Comparison of ENCODE assay signal across 12 mouse cellular contexts in the genomic region with DNA sequence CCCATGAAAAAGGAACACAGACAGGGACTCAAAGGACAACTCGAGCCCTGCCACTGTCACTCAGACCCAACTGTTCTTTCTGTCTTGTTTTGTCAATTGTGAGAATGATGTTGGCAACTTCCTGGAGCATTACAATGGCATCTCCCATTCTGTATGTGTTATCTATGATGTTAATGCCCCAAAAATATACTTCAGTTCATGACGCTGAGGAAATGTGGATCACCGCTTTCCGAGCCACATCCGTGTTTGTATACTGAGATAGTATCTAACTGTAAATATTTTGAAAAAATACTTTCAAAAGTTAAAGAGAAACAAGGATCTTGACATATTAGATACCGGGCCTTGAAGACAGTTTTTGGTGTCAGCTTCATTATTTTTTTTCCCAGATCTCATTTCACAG. TPM values are rescaled to one million over a fixed set of nuclear protein-coding genes. Genes with fewer than 3 reads are reported as not detected.
A peak's percentile ranks its signal among the peaks of the same experiment; 100 is the strongest.
DNase-seq lines count a peak whose midpoint lies in the region; ATAC-seq and TF ChIP-seq lines count a peak whose summit lies in the region.
"Had no signal": no experiment of that assay in that cellular context is flagged by ENCODE, and none has a peak within 500 bp of the region (broad histone marks: within the 10 kb centered on the region; RNA-seq: fewer than 3 reads in every experiment).

No protein-coding gene starts in this region.

- WGBS in forebrain, embryonic 10.5 days: 93% methylated on average over 6 of the region's 6 CpGs
- WGBS in forebrain, embryonic 16.5 days: 87% methylated on average over 6 of the region's 6 CpGs
- 65% methylated on average over 6 of the region's 6 CpGs for WGBS in kidney, embryonic 16.5 days
- WGBS in limb, embryonic 14.5 days: 96% methylated on average over 6 of the region's 6 CpGs

- no peak overlapping the region for H3K27ac ChIP-seq in forebrain, embryonic 10.5 days
- H3K27ac ChIP-seq in forebrain, embryonic 16.5 days (ENCODE audit: low read length): no peak overlapping the region
- H3K27ac ChIP-seq in kidney, embryonic 16.5 days (ENCODE audit: low read length): no peak overlapping the region
- H3K27ac ChIP-seq in MEL (ENCODE audit: control insufficient read depth, low read depth, low read length): peak overlapping the region; percentile 52
- H3K27ac ChIP-seq in limb, embryonic 14.5 days (replicated peaks; ENCODE audit: low read depth, low read length): no peak overlapping the region
- H3K27ac ChIP-seq: left cerebral cortex, adult 2 months had no signal

- no peak for TF ChIP-seq EP300 in MEL (IDR thresholded peaks at IDR 0.05; ENCODE audit: low read depth in 1 of 2, low read length in 2 of 2)

- peaks cover 42% of the 10 kb centered on the region for H3K4me1 ChIP-seq in forebrain, embryonic 10.5 days
- peaks cover 21% of the 10 kb centered on the region for H3K4me1 ChIP-seq in forebrain, embryonic 16.5 days (replicated peaks; ENCODE audit: control insufficient read depth, insufficient read depth, low read length)
- peaks cover 36% of the 10 kb centered on the region for H3K4me1 ChIP-seq in kidney, embryonic 16.5 days (ENCODE audit: insufficient read depth, low read length)
- H3K4me1 ChIP-seq in MEL (ENCODE audit: control insufficient read depth in 1 of 2, insufficient read depth in 2 of 2, low read length in 2 of 2): peaks cover 2 to 12% of the 10 kb centered on the region in 2 experiments; a peak in 3 of 4 replicates
- H3K4me1 ChIP-seq in limb, embryonic 14.5 days (ENCODE audit: control insufficient read depth, insufficient read depth, low read length): peaks cover 15% of the 10 kb centered on the region

- H3K4me2 ChIP-seq in forebrain, embryonic 16.5 days (ENCODE audit: low read length): no peak overlapping the region; the same call in 1 of the 2 replicates
- H3K4me2 ChIP-seq in kidney, embryonic 16.5 days (replicated peaks; ENCODE audit: low read depth, low read length): peak overlapping the region; percentile 76; the same call in 1 of the 2 replicates
- no peak overlapping the region; the same call in 1 of the 2 replicates for H3K4me2 ChIP-seq in limb, embryonic 14.5 days (replicated peaks; ENCODE audit: low read depth, low read length, severe bottlenecking)

- H3K27me3 ChIP-seq in forebrain, embryonic 10.5 days (ENCODE audit: poor library complexity, severe bottlenecking): no peaks in the 10 kb centered on the region
- H3K27me3 ChIP-seq in forebrain, embryonic 16.5 days (replicated peaks; ENCODE audit: control insufficient read depth, insufficient read depth, low read length): no peaks in the 10 kb centered on the region
- H3K27me3 ChIP-seq in kidney, embryonic 16.5 days (ENCODE audit: insufficient read depth, low read length): no peaks in the 10 kb centered on the region
- H3K27me3 ChIP-seq in MEL (ENCODE audit: control insufficient read depth in 1 of 2, insufficient read depth in 2 of 2, low read length in 2 of 2): no peaks in the 10 kb centered on the region
- H3K27me3 ChIP-seq in limb, embryonic 14.5 days (ENCODE audit: control insufficient read depth, insufficient read depth, low read length): no peaks in the 10 kb centered on the region
- H3K27me3 ChIP-seq: megakaryocyte, embryonic 14.5 days had no signal

- TF ChIP-seq CTCF in MEL (IDR thresholded peaks at IDR 0.05 in 2 of 3, conservative IDR thresholded peaks at IDR 0.05 in 1 of 3; ENCODE audit: control insufficient read depth in 1 of 3, insufficient read depth in 1 of 3, low read depth in 2 of 3, low read length in 3 of 3, poor library complexity in 1 of 3, severe bottlenecking in 1 of 3): no peak

- no peak for DNase-seq in forebrain, embryonic 10.5 days (ENCODE audit: extremely low spot score, low spot score)
- no peak for DNase-seq in kidney, postnatal 10 days
- DNase-seq in MEL (ENCODE audit: low read depth, low spot score): peak; percentile 50
- no peak for DNase-seq in limb, embryonic 14.5 days (ENCODE audit: low spot score)
- DNase-seq in ovary, postnatal 10 days (ENCODE audit: low spot score): no peak
- no peak for DNase-seq in cerebellum, postnatal 10 days
- DNase-seq: cerebellum, postnatal 25 days had no signal

- no peak overlapping the region for H3K9ac ChIP-seq in forebrain, embryonic 16.5 days (replicated peaks; ENCODE audit: low read depth, low read length)
- 0 out of 2 replicates have a peak overlapping the region, but pooled peaks have one; percentile 2 for H3K9ac ChIP-seq in kidney, embryonic 16.5 days (replicated peaks; ENCODE audit: low read length)
- H3K9ac ChIP-seq in MEL (ENCODE audit: control insufficient read depth, low read depth, low read length, poor library complexity, severe bottlenecking): peak overlapping the region; percentile 63
- no peak overlapping the region for H3K9ac ChIP-seq in limb, embryonic 14.5 days (ENCODE audit: low read depth, low read length, severe bottlenecking)

- H3K4me3 ChIP-seq in forebrain, embryonic 10.5 days: peak overlapping the region; percentile 94
- H3K4me3 ChIP-seq in forebrain, embryonic 16.5 days (replicated peaks; ENCODE audit: low read length): no peak overlapping the region
- H3K4me3 ChIP-seq in kidney, embryonic 16.5 days (ENCODE audit: low read length): no peak overlapping the region
- H3K4me3 ChIP-seq in MEL (ENCODE audit: control insufficient read depth in 1 of 2, insufficient read depth in 1 of 2, low read depth in 2 of 2, low read length in 2 of 2): peak overlapping the region; percentile 55 to 85
- H3K4me3 ChIP-seq in limb, embryonic 14.5 days (replicated peaks; ENCODE audit: low read length): 0 out of 2 replicates have a peak overlapping the region, but pooled peaks have one; percentile 6
- H3K4me3 ChIP-seq: left cerebral cortex, adult 2 months had no signal

- no peaks in the 10 kb centered on the region for H3K9me3 ChIP-seq in forebrain, embryonic 10.5 days
- H3K9me3 ChIP-seq in forebrain, embryonic 16.5 days (ENCODE audit: control insufficient read depth, low read length): no peaks in the 10 kb centered on the region
- H3K9me3 ChIP-seq in kidney, embryonic 16.5 days (ENCODE audit: low read length): no peaks in the 10 kb centered on the region
- H3K9me3 ChIP-seq in MEL (replicated peaks; ENCODE audit: insufficient read depth, low read length): no peaks in the 10 kb centered on the region
- H3K9me3 ChIP-seq in limb, embryonic 14.5 days (ENCODE audit: control insufficient read depth, low read length): no peaks in the 10 kb centered on the region
- H3K9me3 ChIP-seq: megakaryocyte, embryonic 14.5 days had no signal

- peaks cover 51% of the 10 kb centered on the region for H3K36me3 ChIP-seq in forebrain, embryonic 10.5 days (replicated peaks)
- H3K36me3 ChIP-seq in forebrain, embryonic 16.5 days (ENCODE audit: control insufficient read depth, insufficient read depth): peaks cover 5% of the 10 kb centered on the region; the same call in 1 of the 2 replicates
- peaks cover 29% of the 10 kb centered on the region for H3K36me3 ChIP-seq in kidney, embryonic 16.5 days (ENCODE audit: insufficient read depth, low read length)
- H3K36me3 ChIP-seq in MEL (ENCODE audit: control insufficient read depth in 1 of 2, insufficient read depth in 2 of 2, low read length in 2 of 2): peaks cover 23 to 24% of the 10 kb centered on the region in 2 experiments
- H3K36me3 ChIP-seq in limb, embryonic 14.5 days (ENCODE audit: control insufficient read depth, insufficient read depth, low read length): peaks cover 36% of the 10 kb centered on the region

- TF ChIP-seq RAD21 in MEL (IDR thresholded peaks at IDR 0.05; ENCODE audit: low read depth, low read length): no peak

- ATAC-seq in forebrain, embryonic 16.5 days: no peak
- no peak for ATAC-seq in kidney, embryonic 16.5 days (ENCODE audit: low FRiP score, low TSS enrichment)
- no peak for ATAC-seq in limb, embryonic 14.5 days (ENCODE audit: low FRiP score, low read depth)
- ATAC-seq: inflammation-experienced regulatory T-cells, adult 6 months had no signal

- H3K79me2 ChIP-seq in MEL (ENCODE audit: control insufficient read depth, insufficient read depth, low read length, poor library complexity): peaks cover 17% of the 10 kb centered on the region

- no peak for TF ChIP-seq POLR2A in MEL (IDR thresholded peaks at IDR 0.05; ENCODE audit: control insufficient read depth in 1 of 2, insufficient read depth in 1 of 2, low read depth in 1 of 2, low read length in 2 of 2, poor library complexity in 1 of 2)
- TF ChIP-seq POLR2A in limb, embryonic 14.5 days (IDR thresholded peaks at IDR 0.05; ENCODE audit: borderline replicate concordance, extremely low read depth, insufficient read depth, insufficient read length): no peak

TF ChIP-seq in MEL, 35 proteins besides CTCF, POLR2A, EP300 and RAD21 (continues in another document):
- TF ChIP-seq TAL1 (IDR thresholded peaks at IDR 0.05; ENCODE audit: low read length): no peak
- TF ChIP-seq POLR2AphosphoS2 (IDR thresholded peaks at IDR 0.05; ENCODE audit: low read length): no peak
- no peak for TF ChIP-seq CHD2 (IDR thresholded peaks at IDR 0.05; ENCODE audit: low read length)
- no peak for TF ChIP-seq NRF1 (IDR thresholded peaks at IDR 0.05; ENCODE audit: insufficient read depth, low read depth, low read length, poor library complexity, severe bottlenecking)
- TF ChIP-seq MXI1 (IDR thresholded peaks at IDR 0.05; ENCODE audit: low read depth, low read length): peak; percentile 54; the same call in 1 of the 2 replicates
- no peak for TF ChIP-seq MEF2A (IDR thresholded peaks at IDR 0.05; ENCODE audit: extremely low read depth, insufficient replicate concordance, low read depth, low read length, poor library complexity, severe bottlenecking)

RNA-seq across cellular contexts. Expression of gene Cenpf, which starts 1.9 kb away (rescaled TPM):
- 131 and 136 TPM in 2 replicates for polyA plus RNA-seq in forebrain, embryonic 10.5 days (2016; fragmentation: Nextera tagmentation; extraction: Ambion mirVana)
- polyA plus RNA-seq in forebrain, embryonic 16.5 days (2015; fragmentation: Nextera tagmentation; extraction: Ambion mirVana): 37.9 and 47.8 TPM in 2 replicates
- 65.4 and 87.1 TPM in 2 replicates for polyA plus RNA-seq in kidney, embryonic 16.5 days (2015; fragmentation: Nextera tagmentation; extraction: Ambion mirVana)
- total RNA-seq in MEL (2012; rRNA removed): 16.6 and 25.2 TPM in 2 replicates
- 10 to 100 TPM; 34.5 to 63.2 TPM for polyA plus RNA-seq in MEL (2012; ENCODE audit: insufficient read depth in 1 of 2, insufficient read length in 2 of 2, low read depth in 1 of 2, low replicate concordance in 2 of 2, missing spikeins in 1 of 2)
- polyA plus RNA-seq in limb, embryonic 14.5 days (2012; rRNA removed): 13.8 and 16.1 TPM in 2 replicates
- polyA plus RNA-seq in limb, embryonic 14.5 days (2014; fragmentation: Nextera tagmentation; extraction: Ambion mirVana): 58.8 and 69.2 TPM in 2 replicates

RNA-seq across cellular contexts. Expression of gene Ptpn14, which starts 42.0 kb away (rescaled TPM):
- 4.9 and 5.6 TPM in 2 replicates for polyA plus RNA-seq in forebrain, embryonic 10.5 days (2016; fragmentation: Nextera tagmentation; extraction: Ambion mirVana)
- polyA plus RNA-seq in forebrain, embryonic 16.5 days (2015; fragmentation: Nextera tagmentation; extraction: Ambion mirVana): 0.85 and 1.1 TPM in 2 replicates
- 16.1 and 17.0 TPM in 2 replicates for polyA plus RNA-seq in kidney, embryonic 16.5 days (2015; fragmentation: Nextera tagmentation; extraction: Ambion mirVana)
- 0.23 and 0.62 TPM in 2 replicates for total RNA-seq in MEL (2012; rRNA removed)
- 1 to 10 TPM in 1 of 2 experiments, not detected in 1; 1.0 TPM for polyA plus RNA-seq in MEL (2012; ENCODE audit: insufficient read depth in 1 of 2, insufficient read length in 2 of 2, low read depth in 1 of 2, low replicate concordance in 2 of 2, missing spikeins in 1 of 2)
- 21.8 and 25.1 TPM in 2 replicates for polyA plus RNA-seq in limb, embryonic 14.5 days (2012; rRNA removed)
- polyA plus RNA-seq in limb, embryonic 14.5 days (2014; fragmentation: Nextera tagmentation; extraction: Ambion mirVana): 16.1 and 16.4 TPM in 2 replicates

Comparison
In these comparisons a context has a peak if more than half of its experiments do, and no peak if none do; other contexts are left out.
1. H3K4me3 ChIP-seq: peak in forebrain, embryonic 10.5 days (single experiment), MEL (2 of 2) and limb, embryonic 14.5 days (single experiment); none in forebrain, embryonic 16.5 days (single experiment) and kidney, embryonic 16.5 days (single experiment).
2. H3K9ac ChIP-seq: peak in kidney, embryonic 16.5 days (single experiment) and MEL (single experiment); none in forebrain, embryonic 16.5 days (single experiment) and limb, embryonic 14.5 days (single experiment).